Mouse (Mus musculus) embryonic fibroblast, embryonic 13.5 days (primary cell): ENCODE results near the gene Aatk. TPM values are rescaled to one million over a fixed set of nuclear protein-coding genes. Genes with fewer than 3 reads are reported as not detected.
A peak's percentile ranks its signal among the peaks of the same experiment; 100 is the strongest.

ENCODE experiments used
- H3K27ac ChIP-seq: 2 replicates; pipeline ENCODE4 v1.5.1; 2012; ENCODE audit warnings: low read length, control low read depth, inconsistent platforms; ENCODE audit not compliant: insufficient read depth
- H3K4me1 ChIP-seq: 2 replicates; pipeline ENCODE4 v1.6.1; 2011; ENCODE audit warnings: low read length; ENCODE audit not compliant: control insufficient read depth, insufficient read depth
- H3K4me3 ChIP-seq: 2 replicates; pipeline ENCODE4 v1.5.1; 2011; ENCODE audit warnings: mild to moderate bottlenecking, control low read depth, low read length; ENCODE audit not compliant: insufficient read depth
- CTCF ChIP-seq: IDR thresholded peaks from 2 replicates; pipeline ENCODE4 v1.5.1; 2011; ENCODE audit warnings: mild to moderate bottlenecking, control low read depth, low read length, moderate library complexity, borderline replicate concordance; ENCODE audit not compliant: insufficient read depth
- POLR2A ChIP-seq: IDR thresholded peaks from 2 replicates; pipeline ENCODE4 v1.6.1; 2011; ENCODE audit warnings: low read depth, mild to moderate bottlenecking, control low read depth, low read length, moderate library complexity
- polyA plus RNA-seq: library from polyadenylated mRNA; stranded (reverse); fragments of >200 nt; gene quantifications from 2 replicates; pipeline ENCODE4 v1.2.4, GENCODE M21; 2011; ENCODE audit warnings: low read depth; ENCODE audit not compliant: missing spikeins, insufficient read length

Gene Aatk
- polyA plus RNA-seq, 1 experiment: 0.19 TPM

DNA sequence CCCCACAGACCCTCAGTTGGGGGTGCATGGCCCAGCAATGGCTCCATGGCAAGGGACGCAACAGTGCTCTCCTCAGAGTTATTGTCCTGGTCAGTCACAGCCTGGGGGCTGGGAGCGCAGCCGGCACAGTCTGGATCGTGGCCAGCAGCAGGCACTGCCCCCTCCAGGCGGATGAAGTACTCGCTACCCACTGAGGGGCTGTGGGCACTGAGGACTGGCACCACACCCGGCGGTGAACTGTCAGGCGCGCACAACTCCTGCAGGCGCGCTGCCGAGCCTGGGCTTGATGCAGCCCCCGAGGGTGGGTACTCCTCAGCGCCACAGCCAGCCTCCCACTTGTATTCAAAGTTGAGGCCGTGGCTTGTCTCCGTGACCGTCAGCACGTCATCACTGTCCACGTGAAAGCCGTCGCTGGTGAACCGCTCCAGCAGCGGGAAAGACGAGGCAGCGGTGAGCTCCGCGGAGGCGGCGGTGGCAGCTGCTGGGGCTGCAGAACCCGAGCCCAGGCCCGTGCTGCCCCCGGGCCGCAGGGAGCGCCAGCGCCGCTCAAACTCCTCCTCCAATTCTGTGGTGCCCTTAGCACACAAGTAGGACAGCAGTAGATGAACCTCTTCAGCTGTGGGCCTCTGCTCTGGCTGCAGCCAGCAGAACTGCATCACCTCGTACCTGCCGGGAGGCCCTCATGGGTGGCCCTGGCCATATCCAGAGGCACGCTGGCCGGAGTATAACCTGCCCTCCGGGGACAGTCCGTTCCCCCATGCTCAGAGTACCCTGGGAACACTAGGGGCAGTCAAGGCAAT, 35.0 kb downstream of the Aatk start:
- H3K4me3 ChIP-seq: no peak overlapping the region
- no peak overlapping the region for H3K27ac ChIP-seq
- H3K4me1 ChIP-seq: no peaks in the 10 kb centered on the region
- TF ChIP-seq CTCF (0 out of 2 replicates have a peak, but pooled peaks have one; percentile 11), POLR2A (no peak)

DNA sequence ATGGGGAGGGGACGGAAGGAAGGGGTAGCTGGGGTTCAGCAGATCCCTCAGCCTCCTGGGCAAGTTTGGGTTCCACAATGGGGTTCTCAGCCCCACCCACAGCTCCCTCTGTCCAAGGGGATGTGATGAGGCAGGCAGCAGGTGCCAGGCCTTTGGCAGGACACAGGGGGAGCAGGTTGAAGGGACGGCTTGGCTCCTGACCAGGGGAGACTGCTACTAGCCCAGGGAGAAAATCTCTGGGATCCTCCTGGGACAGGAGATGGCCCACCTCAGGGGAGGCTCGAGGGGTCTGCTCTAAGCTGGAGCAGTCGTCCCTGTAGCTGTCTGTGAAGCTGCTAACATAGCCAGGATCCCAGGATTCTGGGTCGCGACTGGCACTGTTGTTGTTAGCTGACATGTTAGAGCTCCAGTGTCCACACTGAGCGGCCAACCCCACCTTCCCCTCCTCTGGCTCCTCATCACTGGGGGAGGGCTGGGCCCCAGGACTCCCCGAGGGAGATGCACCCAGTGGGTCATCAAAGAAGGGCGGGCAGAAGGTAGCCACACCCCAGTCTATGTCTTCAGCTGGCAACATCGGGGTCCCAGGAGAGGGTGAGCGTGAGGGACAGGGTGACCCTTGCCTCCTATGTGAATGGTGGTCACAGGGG, 35.7 kb downstream of the Aatk start:
- TF ChIP-seq CTCF (no peak), POLR2A (no peak)
- Histone ChIP-seq H3K4me3 (no peak overlapping the region), H3K27ac (no peak overlapping the region), H3K4me1 (no peaks in the 10 kb centered on the region)

DNA sequence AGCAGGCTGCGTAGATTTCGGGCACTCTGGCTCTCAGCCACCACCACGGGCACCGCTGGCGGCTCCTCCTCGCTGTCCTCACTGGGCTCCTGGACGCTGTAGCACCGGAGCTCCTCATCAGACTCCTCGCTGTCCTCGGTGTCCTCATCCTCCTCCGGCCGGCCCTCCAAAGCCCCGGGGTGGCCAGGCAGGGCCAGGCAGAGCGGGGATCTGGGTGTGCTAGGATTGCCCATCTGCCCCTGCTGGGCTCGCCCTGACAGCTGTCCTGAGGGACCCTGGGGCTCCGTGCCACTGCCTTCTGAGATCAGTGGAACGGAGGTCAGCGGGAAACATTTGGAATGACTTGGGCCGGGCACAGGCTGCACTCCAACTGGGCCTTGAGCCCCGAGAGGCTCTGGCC, 37.0 kb downstream of the Aatk start:
- H3K27ac ChIP-seq: no peak overlapping the region
- TF ChIP-seq CTCF: no peak
- no peak for TF ChIP-seq POLR2A
- no peaks in the 10 kb centered on the region for H3K4me1 ChIP-seq
- no peak overlapping the region for H3K4me3 ChIP-seq

DNA sequence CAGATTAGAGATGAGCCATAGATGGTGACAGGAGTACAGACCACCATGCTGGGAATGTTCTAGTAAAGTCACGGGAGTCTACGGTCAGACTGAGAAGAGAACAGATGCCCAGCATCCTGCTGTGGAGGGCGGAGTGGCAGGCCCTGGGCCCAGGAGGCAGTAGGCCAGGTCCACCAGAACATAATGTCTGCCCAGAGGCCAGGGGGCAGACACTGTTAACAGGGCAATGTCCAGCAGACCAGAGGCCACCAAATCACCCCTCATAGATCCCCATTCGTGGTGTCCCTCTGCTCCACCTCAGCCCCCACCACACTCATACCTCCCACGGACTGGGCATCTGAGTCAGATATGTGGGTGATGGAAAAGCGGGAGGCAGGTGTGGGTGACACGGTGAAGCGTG, 38.0 kb downstream of the Aatk start:
- H3K27ac ChIP-seq: no peak overlapping the region
- H3K4me3 ChIP-seq: no peak overlapping the region
- H3K4me1 ChIP-seq: no peaks in the 10 kb centered on the region
- no peak for TF ChIP-seq POLR2A
- TF ChIP-seq CTCF: no peak

DNA sequence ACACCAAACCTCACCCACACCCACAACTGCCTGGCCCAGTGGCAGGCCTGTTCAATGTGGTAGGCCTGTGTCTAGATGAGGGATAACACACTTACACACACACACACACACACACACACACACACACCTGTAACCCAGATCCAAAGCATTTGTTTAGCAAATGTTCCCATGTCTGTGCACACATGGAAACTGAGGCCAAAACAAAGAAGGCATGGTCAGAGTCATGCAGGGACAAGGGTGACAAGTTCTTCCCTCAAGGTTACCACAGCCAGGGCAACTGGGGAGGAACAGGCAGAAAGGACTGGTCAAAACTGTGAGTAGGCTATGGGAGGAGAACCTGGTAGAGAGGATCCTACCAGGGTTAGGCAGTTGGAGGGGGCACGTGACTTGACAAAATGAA, 38.5 kb downstream of the Aatk start:
- Histone ChIP-seq H3K27ac (no peak overlapping the region), H3K4me3 (no peak overlapping the region), H3K4me1 (no peaks in the 10 kb centered on the region)
- no peak for TF ChIP-seq CTCF
- TF ChIP-seq POLR2A: no peak

DNA sequence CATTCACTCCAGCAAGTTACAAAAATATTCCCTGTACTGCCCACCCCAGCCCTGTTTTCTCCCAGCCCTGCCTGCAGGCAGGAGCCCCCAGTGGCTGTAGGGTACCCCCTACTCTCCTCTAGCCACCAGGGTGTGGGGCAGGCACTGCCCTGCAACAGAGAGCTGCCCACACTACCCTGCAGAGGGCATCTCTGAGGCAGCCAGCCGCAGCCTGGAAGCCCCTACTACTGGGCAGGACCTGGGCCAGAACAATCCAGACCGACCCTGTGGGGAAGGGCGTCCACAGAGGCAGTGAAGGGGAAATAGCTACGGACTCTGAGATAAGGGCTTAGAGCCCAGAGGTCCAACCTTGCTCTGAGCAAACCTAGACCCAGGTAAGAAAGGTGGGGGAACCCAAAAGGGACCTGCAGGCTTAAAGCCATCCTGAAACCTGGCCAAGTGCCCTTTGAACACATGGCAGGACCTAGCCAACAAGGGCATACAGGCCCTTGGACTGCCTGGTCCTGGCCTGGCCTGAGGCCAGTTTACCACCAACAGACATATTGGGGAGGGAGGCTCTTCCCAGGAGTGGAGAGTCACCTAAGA, 39.4 kb downstream of the Aatk start:
- H3K27ac ChIP-seq: no peak overlapping the region
- H3K4me1 ChIP-seq: no peaks in the 10 kb centered on the region
- H3K4me3 ChIP-seq: no peak overlapping the region
- TF ChIP-seq CTCF (no peak), POLR2A (no peak)

DNA sequence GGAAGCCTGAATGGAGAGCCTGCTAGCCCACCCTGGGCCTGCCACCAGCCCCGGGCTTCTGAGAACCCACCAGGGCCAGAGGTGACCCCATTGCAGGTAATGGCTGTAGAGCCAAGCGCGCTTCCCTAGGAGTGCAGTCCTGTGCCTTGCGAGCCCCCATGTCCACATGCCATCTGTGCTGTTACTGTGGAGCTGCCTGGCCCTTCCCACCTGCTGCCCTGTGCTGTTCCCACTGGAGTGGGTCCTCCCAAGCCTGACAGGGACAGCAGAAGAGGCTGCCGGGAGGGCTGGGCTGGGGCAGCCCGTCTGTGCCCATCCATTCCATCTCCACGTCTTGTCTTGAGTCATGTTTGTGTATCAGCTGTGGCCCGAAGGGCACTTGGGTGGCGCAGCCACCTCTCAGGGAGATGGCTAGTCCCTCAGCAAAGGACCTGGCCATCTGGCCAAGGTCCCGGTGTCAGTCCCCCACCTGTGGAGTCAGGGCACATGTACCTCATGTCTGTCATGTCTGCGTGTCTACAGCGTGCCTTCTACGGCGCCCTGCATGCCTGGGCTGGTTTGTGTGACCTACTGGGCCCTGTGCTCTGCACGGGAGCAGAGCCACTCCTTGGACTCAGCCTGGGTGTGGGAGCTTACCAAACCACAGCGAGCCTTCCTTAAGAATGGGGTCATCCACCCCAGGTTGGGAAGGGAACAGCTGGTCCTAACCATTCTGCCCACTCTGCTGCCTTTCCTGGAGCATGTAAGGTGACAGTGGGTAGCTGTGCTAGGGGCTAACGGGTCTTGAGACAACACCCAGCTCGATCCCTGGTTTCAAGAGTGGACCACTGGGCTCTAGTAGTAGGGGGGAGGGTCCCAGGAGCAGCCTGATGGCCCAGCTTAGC, 41.3 kb downstream of the Aatk start:
- no peaks in the 10 kb centered on the region for H3K4me1 ChIP-seq
- H3K4me3 ChIP-seq: no peak overlapping the region
- TF ChIP-seq CTCF (no peak), POLR2A (no peak)
- no peak overlapping the region for H3K27ac ChIP-seq

DNA sequence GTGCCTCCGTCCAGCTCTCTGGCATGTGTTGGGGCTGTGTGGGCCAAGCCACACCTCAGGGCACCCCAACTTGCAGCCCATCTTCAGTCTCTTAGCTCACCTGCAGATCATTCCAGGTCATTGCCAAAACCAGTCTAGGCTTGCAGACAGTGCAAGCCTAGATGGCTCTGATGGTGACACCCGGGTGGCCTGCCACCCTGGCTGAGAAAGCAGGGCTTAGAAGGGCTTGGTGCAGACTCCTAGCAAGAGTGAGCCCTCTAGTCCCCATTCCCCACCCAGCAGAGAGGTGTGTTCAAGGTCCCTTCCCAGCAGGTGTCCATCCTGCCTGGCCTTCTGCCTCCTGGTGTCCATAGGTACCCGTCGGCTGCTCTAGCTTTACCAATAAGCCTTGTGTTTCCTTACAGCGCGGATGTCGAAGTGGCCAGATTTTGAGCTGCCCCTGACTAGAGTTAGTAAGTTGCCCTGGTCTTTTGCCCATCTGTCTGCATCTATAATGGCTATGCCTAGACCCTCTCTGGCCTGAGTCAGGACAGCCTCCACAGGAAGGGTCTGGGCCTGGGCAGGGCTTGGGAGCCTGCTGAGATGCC, 44.2 kb downstream of the Aatk start:
- TF ChIP-seq POLR2A: no peak
- TF ChIP-seq CTCF: no peak
- H3K4me3 ChIP-seq: no peak overlapping the region

DNA sequence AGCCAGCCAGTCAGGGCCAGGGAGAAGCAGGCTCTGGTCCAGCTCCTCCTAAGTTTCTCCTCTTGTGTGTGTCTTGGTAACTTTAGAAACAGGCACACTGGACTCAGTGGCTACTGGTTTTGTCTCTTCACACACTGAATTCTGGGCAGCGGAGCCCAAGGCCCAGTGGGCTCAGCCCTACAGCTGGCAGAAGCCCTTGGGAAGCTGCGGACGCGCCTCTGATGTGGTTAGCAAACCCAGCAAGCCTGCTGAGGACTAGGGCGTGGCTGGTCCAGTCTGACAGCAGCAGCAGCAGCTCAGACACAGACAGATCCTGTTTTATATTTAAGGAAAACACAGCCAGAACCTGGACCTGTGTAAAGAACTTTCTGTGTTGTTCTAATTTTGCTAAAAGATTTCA, 44.9 kb downstream of the Aatk start:
- Histone ChIP-seq H3K4me1 (no peaks in the 10 kb centered on the region), H3K27ac (no peak overlapping the region), H3K4me3 (no peak overlapping the region)
- no peak for TF ChIP-seq POLR2A

More for the DNA sequence above, 44.2 kb downstream of the Aatk start:
- no peak overlapping the region for H3K27ac ChIP-seq
- no peaks in the 10 kb centered on the region for H3K4me1 ChIP-seq

DNA sequence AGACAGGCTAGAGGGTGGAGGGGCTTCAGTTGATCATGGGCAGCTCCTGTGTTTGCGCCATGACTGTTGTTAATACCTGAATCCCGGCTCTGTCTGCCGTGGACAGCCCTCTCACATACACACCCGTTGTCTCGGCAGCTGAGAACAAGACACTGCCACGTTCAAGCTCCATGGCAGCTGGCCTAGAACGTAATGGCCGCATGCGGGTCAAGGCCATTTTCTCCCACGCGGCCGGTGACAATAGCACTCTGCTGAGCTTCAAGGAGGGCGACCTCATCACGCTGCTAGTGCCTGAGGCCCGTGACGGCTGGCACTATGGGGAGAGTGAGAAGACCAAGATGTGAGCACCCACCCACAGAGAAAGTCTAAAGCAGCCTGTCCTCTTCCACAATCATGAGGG, 49.6 kb downstream of the Aatk start:
- Histone ChIP-seq H3K4me3 (no peak overlapping the region), H3K27ac (no peak overlapping the region), H3K4me1 (no peaks in the 10 kb centered on the region)
- TF ChIP-seq POLR2A (no peak), CTCF (no peak)
